Mouse (Mus musculus) testis, adult 10 weeks (tissue): ENCODE results near the gene Zfp93. TPM values are rescaled to one million over a fixed set of nuclear protein-coding genes. Genes with fewer than 3 reads are reported as not detected.

Source experiments
- polyA plus RNA-seq: library from polyadenylated mRNA; stranded (reverse); fragments of 350-450 nt; fragmentation: Illumina TruSeq; extraction: RNeasy Lipid Tissue Mini Kit (QIAGEN cat#74804); gene quantifications from one replicate; pipeline ENCODE4 v1.2.3, GENCODE M21; 2014; ENCODE audit warnings: low read depth, low replicate concordance

Gene Zfp93
- 6.5 TPM for polyA plus RNA-seq

GRCm38 (mm10) chr7:24270288-24270672, at the start of gene Zfp93:
Gene Zfp93 (plus strand): TSS chr7:24270420.

GRCm38 (mm10) chr7:24237040-24237791, 33.0 kb upstream of the Zfp93 start, which contains the start of gene Zfp109:
Gene Zfp109 (minus strand): TSS chr7:24237560.

GRCm38 (mm10) chr7:24254633-24255474, 15.4 kb upstream of the Zfp93 start, which contains the start of gene Zfp108:
Gene Zfp108 (plus strand): TSS chr7:24254794.

GRCm38 (mm10) chr7:24300771-24301282, 30.6 kb downstream of the Zfp93 start, which contains the start of gene Zfp61:
Gene Zfp61 (minus strand): TSS chr7:24301232.

GRCm38 (mm10) chr7:24316567-24317092, 46.4 kb downstream of the Zfp93 start, which contains the start of gene Zfp94:
Gene Zfp94 (minus strand): TSS chr7:24316666.

Other genes with a start within 250 kb of the Zfp93 start
- not detected for gene Vmn1r183, start 217.2 kb upstream of the Zfp93 start, polyA plus RNA-seq
- 6.5 TPM for gene Zfp180, start 188.5 kb upstream of the Zfp93 start, polyA plus RNA-seq
- gene Zfp112, start 158.1 kb upstream of the Zfp93 start, polyA plus RNA-seq = 0.52 TPM
- gene Zfp235, start 136.3 kb upstream of the Zfp93 start, polyA plus RNA-seq = 1.3 TPM
- gene Zfp114, start 95.4 kb upstream of the Zfp93 start, polyA plus RNA-seq = 0.21 TPM
- 3.2 TPM for gene Zfp111, start 59.0 kb upstream of the Zfp93 start, polyA plus RNA-seq
- 0.70 TPM for gene Zfp109, start 32.9 kb upstream of the Zfp93 start, polyA plus RNA-seq
- 0.77 TPM for gene Zfp108, start 15.6 kb upstream of the Zfp93 start, polyA plus RNA-seq
- gene Zfp61, start 30.8 kb downstream of the Zfp93 start, polyA plus RNA-seq = 8.8 TPM
- gene Zfp94, start 46.2 kb downstream of the Zfp93 start, polyA plus RNA-seq = 3.2 TPM
- 0.36 TPM for gene Tescl, start 63.5 kb downstream of the Zfp93 start, polyA plus RNA-seq
- 0.41 TPM for gene Lypd5, start 78.8 kb downstream of the Zfp93 start, polyA plus RNA-seq
- not detected for gene Kcnn4, start 99.8 kb downstream of the Zfp93 start, polyA plus RNA-seq
- 6.5 TPM for gene Smg9, start 129.2 kb downstream of the Zfp93 start, polyA plus RNA-seq
- 1.1 TPM for gene Irgc1, start 181.9 kb downstream of the Zfp93 start, polyA plus RNA-seq
- not detected for gene Plaur, start 192.1 kb downstream of the Zfp93 start, polyA plus RNA-seq
- not detected for gene Cadm4, start 211.6 kb downstream of the Zfp93 start, polyA plus RNA-seq
- gene Zfp428, start 236.6 kb downstream of the Zfp93 start, polyA plus RNA-seq = 0.60 TPM
- gene AC161166.1, start 242.0 kb downstream of the Zfp93 start, polyA plus RNA-seq = 9.5 TPM